Mouse (Mus musculus): ENCODE data around the gene Robo3. TPM values are rescaled to one million over a fixed set of nuclear protein-coding genes. Genes with fewer than 3 reads are reported as not detected.

Gene Robo3
- total RNA-seq, 2 experiments from 2014 or later: 7.2 to 8.9 TPM

GRCm38 (mm10) chr9:37368860-37369259, 64.2 kb downstream of the Robo3 start:
- DNase-seq (ENCODE audit: low spot score in 2 of 2): no peak

DNA sequence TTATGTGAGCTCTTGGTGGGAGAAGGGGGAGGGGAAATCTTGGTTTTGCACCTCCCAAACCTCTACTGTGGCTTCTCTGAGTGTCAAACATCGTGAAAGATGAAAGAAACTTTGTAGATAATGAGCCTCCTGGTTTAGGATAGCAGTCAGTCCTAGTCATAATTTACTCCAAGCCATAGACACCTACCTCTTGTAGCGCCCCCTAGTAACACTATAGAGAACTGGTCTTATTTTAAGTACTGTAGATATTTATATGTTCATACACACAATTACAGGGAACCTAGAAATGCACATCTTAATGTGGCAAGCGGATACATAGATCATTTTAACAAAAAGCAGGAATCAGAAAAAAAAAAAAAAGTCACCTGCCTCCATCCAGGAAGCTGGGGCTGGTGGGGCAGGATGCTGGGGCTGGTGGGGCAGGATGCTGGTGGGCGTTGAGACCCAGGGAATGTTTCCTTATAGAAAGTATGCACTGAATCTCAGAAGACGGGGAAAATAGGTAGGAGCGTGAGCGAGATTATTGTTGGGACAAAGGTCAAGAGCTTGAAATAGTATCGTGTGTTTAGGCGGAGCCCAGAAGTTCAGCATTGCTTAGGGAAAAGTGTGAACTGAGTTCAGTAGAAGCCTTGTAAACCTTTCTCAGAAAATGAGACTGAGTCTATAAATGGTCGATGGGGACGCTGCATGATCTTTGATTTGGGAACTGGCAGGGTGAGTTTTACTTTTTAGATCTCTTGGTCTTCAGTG, 64.8 kb downstream of the Robo3 start:
- no peak for DNase-seq (ENCODE audit: low spot score in 2 of 2)

- peak; percentile 46 to 79 for DNase-seq (ENCODE audit: low spot score in 2 of 2)
These were observed 65.6 kb downstream of the Robo3 start, which contains the start of gene Hepacam for GRCm38 (mm10) chr9:37367301-37368080. Gene Hepacam (plus strand): TSS chr9:37367351.

DNA sequence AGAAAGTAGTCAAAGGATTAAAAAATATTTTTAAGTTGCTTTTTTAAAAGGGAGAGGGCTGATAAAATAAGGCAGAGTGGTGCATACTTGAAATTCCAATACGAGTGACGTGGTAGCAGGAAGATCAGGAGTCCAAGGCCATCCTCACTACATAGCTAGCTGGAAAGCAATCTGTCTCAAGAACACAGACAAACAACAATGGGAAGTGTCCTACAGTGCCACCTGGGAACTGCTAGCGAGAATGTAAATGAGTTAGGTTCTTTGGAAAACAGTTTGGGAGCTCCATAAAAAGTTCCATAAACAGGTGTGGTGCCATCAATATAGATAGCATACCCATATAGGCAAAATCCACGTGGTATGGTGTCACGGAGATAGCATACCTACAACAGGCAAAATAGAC, 67.3 kb downstream of the Robo3 start:
- no peak for DNase-seq (ENCODE audit: low spot score in 2 of 2)

Other genes with a start within 250 kb of the Robo3 start
- gene Tmem218, start 225.0 kb downstream of the Robo3 start, total RNA-seq (2021): 1 to 10 TPM; 7.8 to 8.0 TPM
- gene Slc37a2, start 177.5 kb downstream of the Robo3 start, total RNA-seq (2021): 1 to 10 TPM; 1.4 to 1.7 TPM
- 1 to 10 TPM; 1.7 to 2.5 TPM for gene Ccdc15, start 84.8 kb downstream of the Robo3 start, total RNA-seq (2021)
- 10 to 100 TPM; 64.9 to 66.6 TPM for gene Hepacam, start 65.9 kb downstream of the Robo3 start, total RNA-seq (2021)
- gene Robo4, start 31.3 kb downstream of the Robo3 start, total RNA-seq (2021): 1 to 10 TPM; 4.6 to 5.9 TPM
- 10 to 100 TPM; 22.9 to 23.1 TPM for gene Msantd2, start 56.1 kb upstream of the Robo3 start, total RNA-seq (2021)
- gene Esam, start 94.8 kb upstream of the Robo3 start, total RNA-seq (2021): 10 to 100 TPM; 13.1 to 14.3 TPM
- gene Vsig2, start 106.0 kb upstream of the Robo3 start, total RNA-seq (2021): 1 to 10 TPM; 2.3 to 3.0 TPM
- 1,000 to 10,000 TPM; 1,533 to 1,565 TPM for gene Nrgn, start 119.7 kb upstream of the Robo3 start, total RNA-seq (2021)
- 10 to 100 TPM; 11.2 to 14.6 TPM for gene Siae, start 122.5 kb upstream of the Robo3 start, total RNA-seq (2021)
- 1 to 10 TPM; 1.5 to 2.8 TPM for gene Spa17, start 180.5 kb upstream of the Robo3 start, total RNA-seq (2021)
- 10 to 100 TPM; 44.4 to 45.6 TPM for gene Tbrg1, start 224.1 kb upstream of the Robo3 start, total RNA-seq (2021)
- not detected for gene Panx3, start 236.0 kb upstream of the Robo3 start, total RNA-seq (2021)

Data from layer of hippocampus, adult 18-20 months (tissue).